Mouse (Mus musculus) WW6 (cell line): ENCODE measurements around the gene Serpina1c.
"Not testable (repeated sequence)": the region's sequence is repeated elsewhere in the genome, so short reads cannot be mapped to it uniquely, and the experiment has no call there.

Source experiments
- DNase-seq: peaks from one replicate; pipeline ENCODE4 v3.0.0-alpha.2; 2013; ENCODE audit warnings: low read depth, low spot score

Gene Serpina1c

GRCm38 (mm10) chr12:103904837-103905340 lies at the start of gene Serpina1c:
Serpina1c (minus strand) TSS chr12:103904887.
- DNase-seq, result not testable (repeated sequence)

- not testable (repeated sequence) for DNase-seq
Observed at GRCm38 (mm10) chr12:103952972-103953371, 48.3 kb upstream of the Serpina1c start.

GRCm38 (mm10) chr12:103946243-103946642 lies 41.6 kb upstream of the Serpina1c start:
- no peak for DNase-seq

GRCm38 (mm10) chr12:103909181-103909580 lies 4.5 kb upstream of the Serpina1c start:
- not testable (repeated sequence) for DNase-seq

- DNase-seq, result not testable (repeated sequence)
Observed at GRCm38 (mm10) chr12:103907746-103908145, 3.1 kb upstream of the Serpina1c start.

- not testable (repeated sequence) for DNase-seq
Observed at GRCm38 (mm10) chr12:103901929-103902328, 2.8 kb downstream of the Serpina1c start.

GRCm38 (mm10) chr12:103866873-103867272 lies 37.8 kb downstream of the Serpina1c start:
- DNase-seq, result not testable (repeated sequence)

- not testable (repeated sequence) for DNase-seq
Observed at GRCm38 (mm10) chr12:103863101-103863974, 41.3 kb downstream of the Serpina1c start, which contains the start of gene Serpina1a. Serpina1a (minus strand) TSS chr12:103863562.

- DNase-seq, result no peak
Observed at GRCm38 (mm10) chr12:103860976-103861375, 43.7 kb downstream of the Serpina1c start.

GRCm38 (mm10) chr12:103860571-103860970 lies 44.1 kb downstream of the Serpina1c start:
- DNase-seq, result not testable (repeated sequence)

- not testable (repeated sequence) for DNase-seq
Observed at GRCm38 (mm10) chr12:103859584-103859983, 45.1 kb downstream of the Serpina1c start.

GRCm38 (mm10) chr12:103853032-103853431 lies 51.7 kb downstream of the Serpina1c start:
- not testable (repeated sequence) for DNase-seq
